Mouse (Mus musculus) kidney, adult 18-20 months (tissue): Measurements from ENCODE around the gene Insig2.
A peak's percentile ranks its signal among the peaks of the same experiment; 100 is the strongest.

Experiments
- DNase-seq: peaks from one replicate; pipeline ENCODE4 v3.0.0; 2021

Insig2 gene

DNA sequence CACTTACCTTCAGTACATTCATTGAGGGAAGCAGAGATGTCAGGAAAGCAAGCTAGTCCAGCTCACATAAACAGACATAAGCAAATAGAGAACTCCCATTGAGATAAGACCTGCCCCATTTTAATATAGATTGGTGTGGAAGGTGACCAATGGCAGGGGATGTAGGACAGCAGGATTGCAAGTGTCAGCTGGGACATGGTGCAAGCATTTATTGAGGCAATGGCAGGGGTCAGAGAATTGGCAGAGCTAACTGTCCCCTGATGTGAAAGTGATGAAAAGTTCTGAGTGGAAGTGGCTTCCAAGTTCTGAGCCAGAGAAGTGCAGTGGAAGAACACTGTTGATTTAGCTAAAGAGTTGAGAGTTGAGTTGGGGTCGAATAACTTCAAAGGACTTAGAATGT lies at the start of gene Insig2:
Insig2 (minus strand) TSS at position 105 of the 400 bp plus-strand sequence.
- DNase-seq = no peak

DNA sequence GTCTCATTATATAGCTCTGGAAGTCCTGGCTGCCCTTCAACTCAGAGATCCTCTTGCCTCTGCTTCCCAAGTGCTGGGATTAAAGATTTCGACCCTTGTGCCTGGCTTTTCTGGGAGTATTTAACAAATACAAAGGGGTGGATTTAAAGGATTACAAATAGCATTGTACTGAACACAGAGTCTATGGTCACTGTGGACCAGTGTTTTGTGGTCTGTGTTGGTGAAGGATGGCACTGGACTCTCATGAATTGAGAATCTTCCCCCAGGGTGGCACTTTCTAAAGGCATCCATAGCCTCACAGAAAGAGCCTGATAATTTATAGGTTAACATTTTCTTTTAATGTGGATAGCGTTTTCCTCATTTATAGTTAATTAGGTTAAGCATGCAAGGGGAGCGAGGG lies 49.2 kb upstream of the Insig2 start:
- DNase-seq = no peak

DNA sequence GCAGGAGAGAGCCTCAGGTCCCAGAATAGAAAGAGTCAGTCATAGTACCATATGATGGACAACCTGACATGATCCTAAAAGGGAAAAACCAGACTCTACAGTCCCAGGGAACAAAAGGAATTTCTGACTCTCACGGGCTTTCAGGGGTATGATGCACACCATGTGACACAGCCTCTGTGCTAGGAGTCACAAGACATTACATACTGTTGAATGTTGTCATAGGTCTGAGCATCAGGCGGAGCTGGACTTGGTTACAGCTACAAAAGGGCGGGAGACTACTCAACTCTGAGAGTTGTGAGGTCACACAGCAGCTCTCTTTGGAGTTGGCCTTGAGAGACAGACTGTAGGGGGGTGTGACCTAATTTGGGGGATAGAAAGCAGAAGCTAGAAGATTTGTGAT lies 47.6 kb upstream of the Insig2 start:
- DNase-seq = no peak

DNA sequence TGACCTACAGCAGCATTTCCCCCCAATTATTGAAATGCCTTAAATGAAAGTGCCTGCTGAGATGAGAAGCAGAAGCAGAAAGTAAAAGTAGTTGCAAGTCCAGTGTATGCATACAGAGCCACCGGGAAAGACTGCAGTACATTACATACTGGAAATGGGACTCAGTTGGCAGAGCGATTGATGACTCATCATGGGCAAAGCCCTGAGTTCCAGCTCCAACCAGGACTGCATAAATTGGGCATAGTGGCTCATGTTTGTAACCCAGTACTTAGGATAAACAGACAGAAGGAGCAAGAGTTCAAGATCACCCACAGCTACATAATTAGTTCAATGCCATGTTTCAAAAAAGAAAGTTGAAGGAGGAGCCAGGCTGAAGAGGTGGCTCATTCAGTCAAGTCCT lies 45.5 kb upstream of the Insig2 start:
- DNase-seq = no peak

DNA sequence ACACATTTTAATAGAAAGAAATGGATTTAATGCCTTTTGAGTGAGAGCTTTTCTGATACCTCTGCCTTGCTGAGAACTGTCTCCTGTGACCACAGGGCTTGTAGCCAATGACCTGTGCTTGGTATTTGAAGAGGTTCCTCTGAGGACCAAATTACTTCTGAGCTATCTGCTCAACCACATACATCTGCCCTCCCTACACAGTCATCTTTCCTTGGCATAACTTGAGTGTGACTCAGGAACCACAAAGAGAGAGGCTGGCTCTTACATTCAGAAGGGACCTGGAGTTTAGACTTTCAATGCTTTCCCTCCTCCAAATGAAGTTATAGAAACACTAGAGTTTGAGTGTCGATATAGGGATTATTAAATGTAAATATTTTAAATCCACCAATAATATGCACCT lies 45.0 kb upstream of the Insig2 start:
- DNase-seq = no peak

DNA sequence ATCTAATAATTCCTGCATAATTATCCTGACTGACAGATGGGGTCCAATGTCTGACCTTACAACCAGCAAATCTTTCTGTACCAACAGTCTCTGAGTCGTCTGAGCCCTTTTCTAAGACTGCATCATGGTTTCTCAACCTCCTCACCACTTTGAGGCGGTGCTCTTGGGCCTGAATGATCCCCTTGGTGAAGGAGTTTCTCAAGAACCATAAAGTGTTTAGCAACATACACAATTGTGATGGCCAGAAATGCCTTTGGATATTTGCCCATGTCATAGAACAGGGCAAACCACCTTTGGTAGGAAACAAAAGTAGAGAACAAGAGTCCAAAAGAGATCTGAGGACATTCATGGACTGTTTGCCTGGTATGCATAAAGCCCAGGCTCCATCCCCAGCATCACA lies 41.2 kb upstream of the Insig2 start:
- no peak for DNase-seq

DNA sequence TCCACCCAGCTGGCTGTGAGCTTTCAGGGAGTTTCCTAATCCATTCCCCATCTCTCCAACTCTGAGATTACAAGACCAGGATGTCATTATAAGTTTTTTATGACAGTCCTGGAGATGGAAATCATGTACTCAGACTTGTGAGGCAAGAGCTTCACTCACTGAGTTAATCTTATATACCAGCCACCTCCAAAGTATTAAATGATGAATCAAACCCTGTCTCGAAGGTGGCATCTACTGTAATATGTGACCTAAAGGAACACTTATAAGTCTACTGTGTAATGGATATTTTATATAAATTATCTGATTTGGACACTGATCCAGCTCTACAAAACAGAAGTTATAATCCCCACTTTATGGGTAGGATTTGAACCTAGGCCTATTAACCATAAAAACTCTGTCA lies 40.3 kb upstream of the Insig2 start:
- no peak for DNase-seq

DNA sequence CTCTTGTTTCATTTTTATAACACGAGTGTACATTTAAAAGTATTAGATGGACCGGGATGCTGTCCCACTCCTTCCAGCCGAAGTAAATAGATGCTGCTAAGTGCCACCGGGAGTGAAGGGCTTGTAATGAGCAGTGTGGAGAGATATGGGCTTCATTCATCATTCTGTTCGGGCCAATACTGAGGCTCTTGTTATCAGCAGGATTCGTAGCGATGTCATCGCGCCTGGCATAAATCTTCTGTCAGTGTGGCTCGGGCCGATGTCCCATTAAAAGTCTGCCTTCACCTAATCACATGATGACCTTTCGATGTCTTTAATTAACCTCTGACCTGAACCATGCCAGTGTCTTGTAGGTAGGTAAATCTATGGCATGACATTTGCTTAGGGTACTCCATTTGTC lies 39.1 kb upstream of the Insig2 start:
- DNase-seq = no peak

DNA sequence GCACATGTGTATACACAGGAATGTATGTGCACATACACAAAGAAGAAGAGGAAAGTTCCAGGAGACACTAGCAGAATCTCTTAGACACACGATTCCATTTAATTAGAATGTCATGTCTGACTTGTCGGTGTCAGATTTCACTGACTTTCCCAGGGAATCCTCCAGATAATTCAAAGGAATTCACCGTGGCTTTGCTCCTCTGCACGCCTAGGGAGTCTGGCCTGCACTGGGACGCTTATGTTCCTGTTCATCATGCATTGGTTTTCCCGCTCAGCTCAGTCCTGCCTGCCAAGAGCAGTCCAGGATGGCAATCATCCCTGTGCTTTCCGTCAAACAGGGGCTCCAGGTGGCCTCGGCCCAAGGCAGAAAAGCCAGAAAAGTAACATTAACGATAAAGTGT lies 34.9 kb upstream of the Insig2 start:
- DNase-seq = no peak

DNA sequence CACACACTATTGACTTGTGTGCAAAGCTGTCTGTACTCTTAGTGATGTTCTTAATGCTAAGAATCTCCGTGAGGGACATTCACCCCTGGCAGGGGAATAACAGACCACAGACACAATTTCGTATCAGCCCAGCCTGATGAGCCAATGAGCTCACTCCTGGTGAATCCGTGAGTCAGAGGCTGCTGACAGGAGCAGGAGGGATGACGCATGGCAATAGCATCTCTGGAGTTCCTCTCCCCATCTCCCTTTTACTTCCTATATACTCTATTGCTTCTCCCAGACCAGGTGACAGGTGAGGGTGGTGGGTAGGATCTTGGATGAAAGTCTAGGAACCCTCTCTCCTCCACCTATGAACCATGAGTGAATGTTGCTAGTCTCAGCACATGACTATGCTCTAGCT lies 28.2 kb upstream of the Insig2 start:
- DNase-seq = no peak

DNA sequence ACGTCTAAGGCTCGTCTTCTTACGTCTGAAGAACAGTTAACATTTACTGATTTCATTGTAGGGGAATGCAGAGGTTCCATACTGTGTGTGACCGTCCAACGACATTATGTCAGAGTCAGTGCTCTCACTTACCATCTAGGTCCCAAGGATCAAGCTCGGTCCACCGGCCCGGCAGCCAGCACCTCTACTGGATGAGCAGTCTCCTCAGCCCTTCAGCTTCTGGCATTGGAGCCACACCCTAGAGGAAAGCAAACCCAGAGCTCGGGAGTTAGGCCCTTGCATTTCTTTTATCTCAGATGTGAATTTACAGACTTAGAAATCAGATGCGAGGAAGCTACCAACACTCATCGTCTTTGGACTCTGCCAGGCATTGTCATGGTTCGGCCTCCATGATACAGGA lies 27.3 kb upstream of the Insig2 start:
- DNase-seq = no peak

DNA sequence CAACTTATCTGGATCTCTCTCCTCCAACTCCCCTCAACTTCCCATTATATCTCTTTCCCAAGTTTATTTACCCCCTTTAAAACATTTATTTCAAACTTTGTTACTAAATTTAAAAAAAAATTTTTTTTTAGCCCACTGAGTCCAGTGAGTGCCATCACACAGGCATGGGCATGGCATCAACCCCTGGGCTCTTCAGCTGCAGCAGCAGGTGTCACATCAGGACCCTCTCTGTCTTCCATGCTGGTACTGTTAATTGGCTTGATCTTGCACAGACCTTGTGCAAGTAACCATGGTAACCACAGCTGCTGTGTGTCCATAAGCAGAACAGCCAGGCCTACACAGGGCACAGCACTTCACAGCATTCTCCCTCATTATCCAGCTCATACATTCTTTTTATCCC lies 21.4 kb upstream of the Insig2 start:
- no peak for DNase-seq

DNA sequence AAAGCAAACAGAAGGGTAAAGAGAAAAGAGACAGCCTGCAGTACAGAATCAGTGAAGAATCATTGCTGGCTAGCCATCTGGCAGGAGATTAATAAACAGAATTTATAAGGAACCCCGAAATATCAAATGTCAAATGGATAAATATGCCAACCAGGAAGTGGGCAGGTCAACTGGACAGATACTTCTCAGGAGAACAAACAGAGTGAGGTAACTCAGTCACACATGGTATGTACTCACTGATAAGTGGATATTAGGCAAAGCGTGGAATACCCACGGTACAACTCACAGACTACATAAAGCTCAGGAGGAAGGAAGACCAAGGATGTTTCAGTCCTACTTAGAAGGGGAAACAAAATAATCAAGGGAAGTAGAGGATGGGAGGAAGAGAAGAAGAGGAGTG lies 18.6 kb upstream of the Insig2 start:
- DNase-seq = no peak

DNA sequence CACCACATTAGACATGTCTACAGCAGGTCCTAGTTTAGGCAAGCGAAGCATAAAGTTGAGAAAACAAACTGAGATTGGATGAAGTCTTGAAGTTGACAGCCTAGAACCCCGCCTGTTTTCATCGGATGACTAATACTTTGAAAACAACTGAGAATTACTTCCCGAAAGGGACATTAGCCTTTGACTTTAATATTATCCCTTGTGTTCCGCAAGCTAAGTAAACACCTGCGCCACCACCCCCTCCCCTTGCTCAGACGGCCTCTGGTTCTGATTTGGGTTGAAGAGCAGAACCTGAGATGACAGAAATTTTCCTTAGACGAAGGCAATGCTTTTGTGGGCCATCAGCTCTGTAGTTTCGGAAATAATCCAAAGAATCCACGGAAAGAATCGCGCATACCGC lies 18.2 kb upstream of the Insig2 start:
- no peak for DNase-seq

DNA sequence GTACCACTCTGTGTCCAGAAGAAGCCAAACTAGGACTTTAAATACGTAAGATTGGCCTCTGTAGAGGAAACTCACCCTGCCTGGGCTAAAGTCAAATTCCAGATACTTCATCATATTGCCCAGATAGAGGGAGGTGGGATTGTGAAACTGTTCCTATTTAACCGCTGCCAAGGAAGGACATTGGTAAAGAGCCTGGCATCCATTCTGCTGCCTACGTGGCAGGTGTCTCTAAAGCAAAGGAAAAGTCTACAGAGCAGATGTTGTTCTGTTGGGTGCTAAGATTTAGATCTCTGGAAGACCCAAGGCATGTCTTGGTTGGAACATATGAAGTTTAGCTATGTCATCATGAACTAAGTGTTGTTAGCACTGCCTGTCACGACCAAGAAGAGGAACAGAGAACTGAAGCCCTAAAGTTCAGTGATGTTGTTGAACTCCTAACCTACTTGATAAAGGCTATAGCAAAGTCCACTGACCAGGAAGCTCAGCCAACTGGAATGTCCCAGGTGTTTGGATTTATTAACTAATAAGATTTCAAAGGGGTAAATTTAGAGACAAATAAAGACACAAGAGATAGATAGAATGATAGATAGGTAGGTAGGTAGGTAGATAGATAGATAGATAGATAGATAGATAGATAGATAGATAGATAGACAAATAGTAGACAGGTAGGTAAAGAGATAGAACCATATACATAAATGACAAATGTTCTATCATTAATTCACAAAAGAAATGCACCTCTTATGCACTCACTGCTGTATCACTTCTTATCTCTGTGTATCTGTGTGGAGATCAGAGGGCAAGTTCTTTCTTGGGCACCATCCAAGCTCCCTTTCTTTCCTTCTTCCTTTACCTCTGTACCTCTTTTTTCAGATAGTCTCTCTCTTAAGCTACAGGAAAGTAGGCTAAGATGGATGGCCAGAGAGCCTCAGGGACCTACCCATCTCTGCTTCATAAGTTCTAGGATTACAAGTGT lies 16.8 kb upstream of the Insig2 start:
- DNase-seq = no peak

DNA sequence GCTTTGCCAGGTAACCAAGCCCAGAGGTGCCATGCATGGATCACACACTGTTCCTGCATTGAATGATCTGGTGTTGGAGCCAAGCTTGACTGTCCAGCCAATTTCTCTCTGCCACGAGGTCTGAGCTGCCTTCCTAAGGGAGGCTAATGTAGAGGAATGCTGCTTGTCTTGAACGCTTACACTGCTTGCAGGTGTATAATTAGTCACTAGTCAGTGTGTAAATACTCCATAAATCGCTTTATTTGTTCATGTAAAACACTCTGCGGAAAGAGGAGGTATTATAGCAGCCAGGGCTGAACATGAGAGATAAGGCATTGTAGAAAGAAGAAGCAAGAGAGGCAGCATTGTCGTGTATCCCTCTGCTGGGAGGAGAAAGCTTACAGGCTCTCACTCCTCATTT lies 11.6 kb upstream of the Insig2 start:
- DNase-seq = no peak

DNA sequence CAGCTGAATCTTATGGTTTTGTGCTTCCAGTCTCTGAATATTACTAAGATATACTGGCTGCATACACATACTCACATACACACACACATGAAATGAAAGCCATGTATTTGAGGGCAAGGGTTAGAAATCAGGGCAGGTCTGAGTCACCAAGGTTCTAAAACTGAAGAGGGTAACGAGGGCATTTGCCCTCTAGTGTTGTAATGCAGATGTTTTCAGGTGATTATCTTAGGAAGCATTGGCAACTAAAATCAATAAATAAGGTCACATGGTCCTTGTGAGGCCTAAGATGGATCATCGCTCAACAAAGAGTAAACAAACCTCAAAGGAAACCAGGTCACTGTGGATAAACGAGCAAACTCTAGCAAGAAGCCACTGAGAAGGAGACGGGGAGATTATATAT lies 3.4 kb upstream of the Insig2 start:
- no peak for DNase-seq

DNA sequence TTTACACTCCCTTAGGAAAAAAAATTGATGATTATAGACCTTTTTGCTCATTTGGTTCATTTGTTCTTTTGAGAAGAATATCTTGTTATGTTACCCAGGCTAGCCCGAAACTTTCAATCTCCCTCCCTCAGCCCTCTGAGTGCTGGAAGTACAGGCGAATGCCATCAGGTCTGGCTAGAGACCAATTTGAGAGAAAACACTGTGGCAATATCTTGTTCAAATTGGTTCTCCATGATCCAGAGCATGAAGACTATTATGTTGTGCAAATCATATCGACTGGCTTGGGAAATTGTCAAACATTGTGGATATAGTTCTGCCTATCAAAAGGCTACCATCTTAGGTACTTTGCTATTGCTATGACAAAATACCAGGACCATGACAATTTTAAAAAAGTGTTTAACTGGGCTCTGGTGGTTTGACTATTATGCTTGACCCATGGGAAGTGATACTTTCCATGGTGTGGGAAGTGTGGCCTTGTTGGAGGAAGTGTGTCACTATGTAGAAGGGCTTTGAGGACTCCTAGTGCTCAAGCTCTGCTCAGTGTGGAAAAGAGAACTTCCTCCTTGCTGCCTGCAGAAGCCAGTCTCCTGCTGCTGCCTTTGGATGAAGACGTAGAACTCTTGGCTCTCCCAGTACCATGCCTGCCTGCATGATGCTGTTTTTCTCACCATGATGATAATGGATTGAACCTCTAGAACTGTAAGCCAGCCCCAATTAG lies 1.8 kb upstream of the Insig2 start:
- DNase-seq = no peak

DNA sequence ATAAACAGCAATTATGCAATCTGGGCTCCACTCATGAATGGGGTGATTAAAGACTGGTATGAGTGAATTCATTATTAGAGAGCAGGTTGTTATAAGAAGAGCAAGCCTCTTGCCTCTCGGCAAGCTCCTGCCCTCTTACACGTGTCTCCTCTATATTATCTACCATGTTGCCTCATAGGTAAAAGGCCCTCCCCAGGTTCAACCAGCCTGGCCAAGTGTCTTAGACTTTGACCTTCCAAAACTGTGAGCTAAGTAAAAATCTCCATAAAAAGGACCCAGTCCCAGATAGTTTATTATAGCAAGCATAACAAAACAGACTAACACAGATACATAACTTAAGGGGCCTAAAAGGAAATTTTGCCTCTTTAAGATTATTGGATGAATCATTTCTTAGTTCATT lies 1.8 kb downstream of the Insig2 start:
- DNase-seq = no peak

DNA sequence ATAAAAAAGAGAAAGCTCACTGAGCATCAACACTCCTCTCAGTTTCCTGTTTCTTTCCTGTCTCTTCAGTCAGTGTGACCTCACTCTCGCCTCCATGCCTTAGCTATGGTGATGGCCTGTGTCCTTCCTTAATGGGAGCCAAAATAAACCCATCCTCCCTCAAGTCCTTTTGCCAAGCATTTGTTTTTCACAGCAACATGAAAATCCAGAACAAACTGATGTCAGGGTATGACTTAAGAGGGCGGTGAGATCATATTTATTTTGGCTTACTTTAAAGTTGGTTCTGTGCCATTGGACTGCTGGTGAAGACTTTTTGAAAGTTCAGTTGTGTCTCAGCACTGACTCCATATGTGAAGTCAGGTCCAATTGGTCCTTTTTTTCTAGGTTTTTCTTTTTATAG lies 3.0 kb downstream of the Insig2 start:
- DNase-seq = no peak

DNA sequence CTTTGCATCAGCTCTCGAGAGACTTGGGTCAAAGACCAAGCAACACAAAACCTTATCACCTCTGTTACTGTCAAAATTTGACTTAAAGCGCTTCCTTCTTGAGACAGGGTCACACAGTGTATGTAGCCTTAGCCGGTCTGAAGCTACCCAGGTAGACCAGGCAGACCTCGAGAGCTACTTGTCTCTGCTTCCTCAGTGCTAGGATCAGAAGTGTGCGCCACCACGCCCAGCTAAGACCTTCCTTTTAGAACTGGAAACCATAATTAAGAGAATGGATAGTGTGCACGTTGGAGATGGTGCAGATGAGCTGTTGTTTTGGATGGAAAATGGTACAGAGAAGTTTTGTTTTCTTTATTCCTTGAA lies 4.2 kb downstream of the Insig2 start:
- no peak for DNase-seq

DNA sequence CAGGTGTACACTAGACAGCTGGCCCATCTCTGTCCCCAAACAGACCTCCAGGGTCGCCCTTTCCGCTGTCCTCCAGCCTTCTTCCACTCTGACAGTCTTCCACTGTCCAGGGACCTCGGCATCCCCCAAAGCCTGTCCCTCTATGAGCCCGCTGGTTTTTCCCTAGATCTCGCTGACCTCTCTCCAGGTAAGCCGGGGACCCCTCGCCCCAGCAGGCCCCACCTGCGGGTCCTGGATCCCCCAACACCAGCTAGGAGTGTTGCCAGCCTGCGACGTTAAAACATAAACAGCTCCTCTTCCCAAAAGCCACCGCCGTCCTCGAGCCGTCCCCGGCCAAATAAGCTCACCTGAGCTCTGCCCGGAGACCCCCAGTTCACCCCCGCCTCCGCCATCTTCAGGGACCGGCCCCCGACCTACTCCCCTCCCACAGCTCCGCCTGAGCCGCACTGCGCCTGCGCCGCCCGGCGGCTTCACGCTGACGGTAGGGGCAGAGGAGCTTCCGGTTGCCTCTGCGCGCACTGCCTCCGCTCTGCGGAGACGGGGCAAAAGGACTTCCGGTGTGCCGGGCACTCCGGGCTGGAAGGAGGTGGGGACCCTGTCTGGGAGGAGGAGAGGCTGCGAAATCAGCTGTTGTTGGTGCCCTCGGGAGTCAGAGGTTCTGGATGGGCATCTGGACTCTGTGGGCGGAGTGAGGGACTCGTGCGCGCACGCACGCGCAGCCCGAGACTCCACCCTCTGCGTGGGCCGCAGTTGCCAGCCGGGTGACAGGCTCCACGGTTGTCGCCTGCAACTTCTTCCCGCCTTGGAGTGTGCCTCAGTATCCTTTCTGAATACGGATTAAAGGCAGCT lies 4.8 kb downstream of the Insig2 start:
- peak; percentile 93 for DNase-seq

DNA sequence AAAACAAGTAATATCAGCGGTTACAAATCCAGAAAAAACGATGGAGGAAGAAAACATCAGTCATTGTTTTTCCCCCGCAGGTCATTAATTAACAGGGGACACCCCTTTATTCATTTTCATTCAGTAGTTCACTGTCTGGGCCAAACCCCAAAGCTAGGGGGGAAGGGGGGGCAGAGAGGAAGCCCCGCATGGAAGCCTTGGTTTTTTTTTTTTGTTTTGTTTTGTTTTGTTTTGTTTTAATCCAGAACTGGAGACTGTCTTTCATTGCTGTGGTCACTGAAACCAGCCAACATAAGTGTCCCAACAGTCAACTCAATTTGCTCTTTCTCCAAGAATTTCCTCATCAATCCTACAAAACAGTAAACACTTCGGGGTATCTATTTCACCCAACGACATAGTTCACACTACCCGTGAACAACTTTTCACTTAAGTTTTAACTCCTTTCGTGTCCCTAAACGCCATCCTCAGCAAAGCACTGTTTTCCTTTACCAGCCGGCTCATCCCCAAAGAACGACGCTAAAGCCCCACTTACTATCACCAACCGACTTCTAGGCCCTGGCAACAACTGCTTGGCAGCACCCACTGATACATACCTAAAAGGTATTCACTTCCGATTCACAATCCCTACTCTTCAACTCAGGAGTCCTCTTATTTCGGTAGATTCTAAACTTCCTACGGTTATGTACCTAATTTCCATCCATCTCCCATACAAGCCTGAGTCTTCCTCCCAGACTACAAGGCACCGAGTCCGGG lies 5.6 kb downstream of the Insig2 start:
- DNase-seq = no peak
